Mouse (Mus musculus): ENCODE results near the gene Gm28372. TPM values are rescaled to one million over a fixed set of nuclear protein-coding genes. Genes with fewer than 3 reads are reported as not detected.

Gene Gm28372
- polyA plus RNA-seq, 1 experiment from 2014 or later = 0.14 TPM

DNA sequence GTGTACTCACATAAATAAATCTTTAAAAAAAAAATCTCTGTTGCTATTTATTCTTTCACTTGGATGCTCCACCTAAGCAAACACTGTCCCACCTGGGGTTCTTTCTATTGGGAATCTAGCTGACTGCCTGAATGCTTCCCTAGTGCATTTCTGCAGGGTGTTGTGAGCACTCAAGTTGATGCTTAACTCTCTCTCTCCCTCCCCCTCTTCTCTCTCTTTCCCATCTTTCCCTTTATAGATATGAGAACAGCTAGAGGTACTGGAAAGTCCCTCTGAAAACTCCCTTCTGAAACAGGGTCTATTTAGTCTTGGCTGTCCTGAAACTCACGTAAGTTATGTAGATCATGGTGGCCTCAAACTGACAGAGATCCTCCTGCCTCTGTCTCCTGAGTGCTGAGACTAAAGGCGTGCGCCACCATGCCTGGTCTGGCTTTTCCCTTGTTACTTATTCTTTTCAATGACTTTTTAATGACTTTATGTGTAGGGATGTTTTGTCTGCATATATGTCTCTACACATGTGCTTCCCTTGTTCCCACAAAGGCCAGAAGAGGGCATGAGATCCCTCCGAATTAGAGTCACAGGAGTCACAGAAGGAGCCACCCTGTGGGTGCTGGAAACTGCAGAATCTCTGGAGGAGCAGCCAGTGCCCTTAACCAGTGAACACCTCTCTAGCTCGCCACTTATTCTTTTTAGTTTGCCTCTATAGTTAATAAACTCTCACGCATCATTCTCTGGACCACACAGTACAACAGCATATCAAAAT is 9.2 kb downstream of the Gm28372 start:
- WGBS = 72% methylated on average over 6 of the region's 6 CpGs

DNA sequence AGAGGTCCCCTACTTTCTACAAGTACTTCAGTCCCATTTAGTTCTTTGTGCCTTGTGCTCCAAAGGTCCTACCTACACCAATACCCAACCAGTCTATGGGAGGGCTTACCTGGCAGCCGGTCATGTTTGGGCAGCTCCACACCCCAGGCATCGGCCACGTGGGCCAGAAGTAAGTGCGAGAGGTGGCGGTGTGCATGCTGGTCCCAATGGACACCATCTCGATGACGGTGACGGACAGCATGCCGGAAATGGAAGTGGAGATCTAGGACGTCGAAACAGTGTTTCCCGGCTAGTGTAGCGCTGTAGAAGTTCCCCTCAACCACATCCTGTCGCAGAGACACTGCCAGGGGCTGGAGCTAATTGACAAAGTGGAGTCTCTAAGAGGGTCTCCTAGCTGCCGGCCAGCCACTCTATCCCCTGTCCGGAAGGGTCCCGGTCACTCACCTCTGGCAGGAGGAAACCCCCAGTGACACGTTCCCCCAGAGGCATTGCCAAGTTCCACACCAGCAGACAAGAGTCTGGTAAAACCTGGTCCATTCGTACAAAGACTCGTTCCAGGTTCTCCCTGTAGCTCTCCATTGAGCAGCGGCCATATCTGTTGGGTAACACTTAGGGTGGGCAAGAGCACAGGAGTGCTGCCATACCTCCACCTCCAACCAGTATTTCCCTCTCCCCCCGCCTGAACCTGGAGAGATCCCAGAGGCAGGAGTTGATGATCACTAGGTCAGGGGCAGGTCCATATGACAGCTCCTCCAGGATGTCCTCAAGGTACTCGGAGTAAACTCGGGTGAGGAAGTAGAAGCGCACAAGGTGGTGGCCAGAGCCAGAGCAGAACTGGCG is 17.0 kb downstream of the Gm28372 start:
- no peak overlapping the region for H3K9ac ChIP-seq
- H3K27ac ChIP-seq = no peak overlapping the region
- no peaks in the 10 kb centered on the region for H3K36me3 ChIP-seq
- no peak overlapping the region for H3K4me2 ChIP-seq
- peaks cover 9% of the 10 kb centered on the region for H3K4me1 ChIP-seq
- H3K27me3 ChIP-seq (replicated peaks) = no peaks in the 10 kb centered on the region
- 96% methylated on average over 26 of the region's 26 CpGs for WGBS
- H3K9me3 ChIP-seq = no peaks in the 10 kb centered on the region
- no peak for ATAC-seq (ENCODE audit: insufficient read depth, low FRiP score, low read depth)
- no peak overlapping the region for H3K4me3 ChIP-seq (replicated peaks)

More for the DNA sequence above, 9.2 kb downstream of the Gm28372 start:
- ATAC-seq (ENCODE audit: insufficient read depth, low FRiP score, low read depth) = no peak
- Histone ChIP-seq H3K4me2 (no peak overlapping the region), H3K9me3 (no peaks in the 10 kb centered on the region), H3K36me3 (no peaks in the 10 kb centered on the region), H3K27me3 (replicated peaks) (no peaks in the 10 kb centered on the region), H3K4me1 (no peaks in the 10 kb centered on the region), H3K4me3 (replicated peaks) (no peak overlapping the region), H3K27ac (no peak overlapping the region), H3K9ac (no peak overlapping the region)

DNA sequence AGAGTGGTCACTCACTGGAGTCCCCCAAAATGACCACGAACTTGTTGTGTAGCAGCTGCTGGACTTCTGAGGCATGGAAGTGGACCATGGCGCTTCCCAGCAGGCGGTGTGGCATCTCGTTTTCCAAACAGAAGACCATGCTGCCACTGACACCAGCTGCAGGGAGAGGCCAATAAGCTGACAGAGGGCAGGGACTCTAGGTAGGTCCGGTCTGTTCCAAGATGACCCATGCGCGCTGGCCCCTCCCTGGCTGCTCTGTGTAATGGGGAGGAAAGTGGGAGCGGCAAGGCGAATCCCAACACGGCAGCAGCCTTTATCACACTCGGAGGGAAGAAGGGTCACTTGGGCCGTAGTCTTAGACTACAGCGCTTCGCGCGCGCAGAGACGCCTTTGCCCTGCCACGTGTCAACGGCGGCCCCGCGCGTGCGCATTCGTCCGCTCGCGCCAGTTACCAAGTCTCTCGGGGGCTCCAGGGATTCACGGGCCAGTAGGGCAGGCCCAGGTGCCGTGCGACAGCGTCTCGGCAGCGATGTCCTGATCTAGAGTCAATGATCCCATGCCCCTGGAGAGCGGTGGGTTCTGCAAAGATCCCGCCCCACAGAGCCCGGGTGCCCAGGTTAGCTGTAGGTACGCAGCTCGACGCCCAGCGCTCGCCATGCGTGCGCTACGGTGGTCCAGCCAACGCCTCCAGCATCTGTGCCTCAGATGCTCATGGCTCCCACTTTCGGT is 18.5 kb downstream of the Gm28372 start:
- ATAC-seq (ENCODE audit: insufficient read depth, low FRiP score, low read depth) = peak; percentile 51
- Histone ChIP-seq H3K4me1 (peaks cover 9% of the 10 kb centered on the region), H3K27me3 (replicated peaks) (no peaks in the 10 kb centered on the region), H3K9ac (peak overlapping the region; percentile 69), H3K4me2 (peak overlapping the region; percentile 95), H3K36me3 (no peaks in the 10 kb centered on the region), H3K27ac (peak overlapping the region; percentile 93), H3K4me3 (replicated peaks) (peak overlapping the region; percentile 84), H3K9me3 (no peaks in the 10 kb centered on the region)
- 14% methylated on average over 49 of the region's 49 CpGs for WGBS

DNA sequence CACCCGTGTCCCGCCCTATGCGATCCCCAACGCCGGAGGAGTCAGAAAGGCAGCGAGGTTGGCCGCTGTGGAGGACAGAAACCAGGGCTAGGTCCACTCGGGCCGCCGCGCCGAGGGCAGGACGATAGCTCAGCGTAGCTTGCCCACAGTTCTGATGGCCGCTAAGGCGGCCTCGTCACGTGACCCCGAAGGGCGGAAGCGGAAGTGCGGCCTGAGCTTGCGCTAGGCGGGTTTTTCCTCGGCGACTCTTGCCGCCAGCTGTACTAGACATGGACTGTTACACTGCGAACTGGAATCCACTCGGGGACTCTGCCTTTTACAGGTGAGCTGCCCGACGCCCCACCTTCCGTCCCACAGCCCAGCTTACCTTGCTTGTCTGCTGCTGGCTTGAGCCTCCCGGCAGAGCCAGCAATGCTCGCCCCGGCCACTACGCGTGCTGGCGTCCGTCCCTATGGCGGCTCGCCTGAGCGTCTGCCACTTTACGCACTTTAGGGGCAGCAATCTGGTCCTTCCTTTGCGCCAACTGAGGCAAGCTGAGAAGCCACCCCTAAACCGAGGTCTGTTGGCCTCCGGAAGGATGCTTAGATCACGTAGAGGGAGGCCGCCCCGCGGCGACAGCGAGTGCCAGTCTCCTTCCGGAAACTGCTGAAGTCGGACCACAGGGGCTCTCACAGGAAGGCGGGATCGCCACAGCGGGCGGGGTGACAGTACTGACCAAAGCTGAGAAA is 19.3 kb downstream of the Gm28372 start, which contains the start of the genes Vps16 and Pced1a:
Vps16 (plus strand) TSS at position 214 of the 728 bp plus-strand sequence.
Pced1a (minus strand) TSS at position 576 of the 728 bp plus-strand sequence.
- peaks cover 9% of the 10 kb centered on the region for H3K4me1 ChIP-seq
- peak within 1 kb of the TSS; percentile 93 for H3K27ac ChIP-seq
- peak within 1 kb of the TSS; percentile 84 for H3K4me3 ChIP-seq (replicated peaks)
- H3K9me3 ChIP-seq = no peaks in the 10 kb centered on the region
- no peaks in the 10 kb centered on the region for H3K36me3 ChIP-seq
- no peaks in the 10 kb centered on the region for H3K27me3 ChIP-seq (replicated peaks)
- H3K4me2 ChIP-seq = peak within 1 kb of the TSS; percentile 95
- H3K9ac ChIP-seq = peak within 1 kb of the TSS; percentile 90
- ATAC-seq (ENCODE audit: insufficient read depth, low FRiP score, low read depth) = peak; percentile 94
- under 1% methylated on average over 58 of the region's 58 CpGs for WGBS

DNA sequence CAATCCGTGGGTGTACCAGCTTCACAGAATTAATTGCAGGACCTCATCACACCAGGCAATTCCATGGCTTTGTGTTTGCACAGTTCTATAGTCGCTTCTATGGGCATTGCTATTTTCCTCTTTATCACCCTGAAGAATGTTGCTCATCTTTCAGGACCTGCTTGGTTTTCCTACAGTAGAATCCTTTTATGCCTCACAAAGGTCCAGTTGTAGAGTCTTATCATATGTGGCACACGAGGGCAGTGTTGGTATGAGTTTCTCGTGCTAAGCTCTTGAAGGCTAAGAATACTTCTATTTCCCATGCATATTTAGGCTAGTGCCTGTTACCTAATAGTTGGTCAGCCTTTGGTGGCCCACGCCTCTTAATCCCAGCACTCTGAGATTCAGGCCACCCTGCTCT is 20.1 kb downstream of the Gm28372 start:
- peak overlapping the region; percentile 95 for H3K4me2 ChIP-seq
- H3K27ac ChIP-seq = peak overlapping the region; percentile 93; the same call in 1 of the 2 replicates
- peaks cover 9% of the 10 kb centered on the region for H3K4me1 ChIP-seq
- no peaks in the 10 kb centered on the region for H3K27me3 ChIP-seq (replicated peaks)
- peak overlapping the region; percentile 90 for H3K9ac ChIP-seq
- H3K4me3 ChIP-seq (replicated peaks) = peak overlapping the region; percentile 84
- no peaks in the 10 kb centered on the region for H3K9me3 ChIP-seq
- no peaks in the 10 kb centered on the region for H3K36me3 ChIP-seq
- no peak for ATAC-seq (ENCODE audit: insufficient read depth, low FRiP score, low read depth)
- WGBS = 34% methylated on average over 5 of the region's 5 CpGs

DNA sequence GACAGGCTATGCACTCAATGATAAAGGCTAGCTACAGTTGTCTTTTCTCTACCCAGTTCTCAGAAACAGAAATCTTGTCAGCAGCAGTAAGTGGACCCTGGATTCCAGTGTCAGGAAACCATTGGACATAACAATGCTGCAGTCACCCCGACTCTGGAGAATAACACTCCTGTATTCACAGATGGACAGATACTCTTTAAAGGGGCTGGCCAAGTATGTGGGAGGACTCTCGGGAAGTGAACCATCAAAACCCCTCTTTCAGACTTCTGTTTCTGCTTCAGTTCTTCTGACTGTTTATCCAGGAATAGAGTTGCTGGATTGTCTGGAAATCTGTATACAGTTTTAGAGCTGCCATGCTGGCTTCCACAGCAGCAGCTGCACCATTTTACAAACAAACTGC is 24.8 kb downstream of the Gm28372 start:
- H3K9me3 ChIP-seq = no peaks in the 10 kb centered on the region
- no peak overlapping the region for H3K4me2 ChIP-seq
- no peak overlapping the region for H3K9ac ChIP-seq
- no peak overlapping the region; the same call in 1 of the 2 replicates for H3K27ac ChIP-seq
- 56% methylated on average over 2 of the region's 2 CpGs for WGBS
- H3K27me3 ChIP-seq (replicated peaks) = no peaks in the 10 kb centered on the region
- H3K36me3 ChIP-seq = no peaks in the 10 kb centered on the region
- no peak for ATAC-seq (ENCODE audit: insufficient read depth, low FRiP score, low read depth)
- H3K4me1 ChIP-seq = 0 out of 2 replicates have a peak, but pooled peaks cover 2% of the 10 kb centered on the region
- no peak overlapping the region for H3K4me3 ChIP-seq (replicated peaks)

DNA sequence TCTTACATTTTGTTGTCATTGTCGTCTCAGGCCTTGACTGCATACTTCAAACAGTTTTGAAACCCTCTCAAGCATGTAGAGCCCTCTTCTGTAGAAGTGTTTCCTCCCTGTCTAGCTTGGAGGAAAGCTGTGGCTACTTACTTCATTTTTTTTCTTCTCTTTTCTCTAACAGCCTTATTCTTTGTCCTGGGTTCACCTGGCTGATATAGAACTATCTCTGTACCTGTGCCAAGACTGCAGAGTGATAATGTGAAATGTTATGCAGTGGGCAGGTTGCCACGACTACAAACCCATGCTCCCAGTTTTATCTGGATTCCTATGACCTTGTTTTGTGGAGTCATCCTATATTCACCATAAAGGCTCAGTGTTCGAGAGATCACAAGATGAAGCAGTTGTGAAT is 25.4 kb downstream of the Gm28372 start:
- no peaks in the 10 kb centered on the region for H3K4me1 ChIP-seq
- ATAC-seq (ENCODE audit: insufficient read depth, low FRiP score, low read depth) = no peak
- no peak overlapping the region for H3K4me2 ChIP-seq
- H3K9ac ChIP-seq = no peak overlapping the region
- no peaks in the 10 kb centered on the region for H3K36me3 ChIP-seq
- no peaks in the 10 kb centered on the region for H3K27me3 ChIP-seq (replicated peaks)
- WGBS = 74% methylated on average over 3 of the region's 3 CpGs
- peak overlapping the region; percentile 26; the same call in 1 of the 2 replicates for H3K27ac ChIP-seq
- H3K9me3 ChIP-seq = no peaks in the 10 kb centered on the region
- no peak overlapping the region for H3K4me3 ChIP-seq (replicated peaks)

DNA sequence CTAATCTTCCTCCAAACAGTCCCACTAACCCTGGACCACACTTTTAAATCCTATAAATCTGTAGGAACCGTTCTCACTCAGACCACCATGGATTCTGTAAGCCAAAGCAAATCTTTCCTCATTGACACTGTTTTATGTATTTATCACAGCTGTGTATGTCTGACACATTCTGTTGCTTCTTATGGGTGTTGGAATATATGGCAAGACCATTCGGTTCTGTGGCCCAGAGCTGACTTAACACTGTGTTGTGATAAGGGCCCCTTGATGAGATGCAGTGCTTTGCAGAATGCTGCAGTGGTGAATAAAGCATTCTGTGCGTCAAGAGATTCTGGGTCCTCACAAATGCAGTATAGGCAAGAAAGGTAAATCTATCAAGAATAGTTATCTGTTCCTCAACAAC is 27.1 kb downstream of the Gm28372 start:
- no peak for ATAC-seq (ENCODE audit: insufficient read depth, low FRiP score, low read depth)
- no peak overlapping the region for H3K4me3 ChIP-seq (replicated peaks)

DNA sequence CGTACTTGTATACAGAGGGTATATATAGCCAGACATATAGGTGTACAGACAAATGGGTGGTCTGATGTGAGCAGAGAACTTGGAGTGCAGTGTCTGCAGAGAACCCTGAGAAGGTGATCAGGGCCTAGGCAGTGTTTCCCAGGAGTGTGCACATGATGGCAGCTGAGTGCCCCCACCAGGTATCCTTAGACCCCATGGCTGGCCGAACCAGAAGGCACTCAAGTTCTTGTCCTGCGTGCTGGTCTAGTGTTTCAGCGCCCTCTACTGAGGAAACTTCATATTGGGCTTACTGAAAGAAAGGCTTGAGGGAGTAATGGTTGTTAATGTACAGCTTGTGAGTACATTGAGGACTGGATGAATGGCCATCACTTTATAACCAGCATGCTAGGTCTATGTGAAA is 28.1 kb downstream of the Gm28372 start:
- Histone ChIP-seq H3K27ac (no peak overlapping the region), H3K4me3 (replicated peaks) (no peak overlapping the region), H3K9me3 (no peaks in the 10 kb centered on the region), H3K4me2 (no peak overlapping the region), H3K27me3 (replicated peaks) (no peaks in the 10 kb centered on the region), H3K36me3 (no peaks in the 10 kb centered on the region; the same call in 1 of the 2 replicates), H3K4me1 (no peaks in the 10 kb centered on the region), H3K9ac (no peak overlapping the region)
- no peak; the same call in 1 of the 2 replicates for ATAC-seq (ENCODE audit: insufficient read depth, low FRiP score, low read depth)
- 27% methylated on average over 4 of the region's 4 CpGs for WGBS

More for the DNA sequence above, 27.1 kb downstream of the Gm28372 start:
- Histone ChIP-seq H3K9ac (no peak overlapping the region), H3K4me1 (no peaks in the 10 kb centered on the region), H3K4me2 (no peak overlapping the region), H3K9me3 (no peaks in the 10 kb centered on the region), H3K27me3 (replicated peaks) (no peaks in the 10 kb centered on the region), H3K27ac (no peak overlapping the region), H3K36me3 (no peaks in the 10 kb centered on the region)
- 83% methylated on average over 3 of the region's 3 CpGs for WGBS

DNA sequence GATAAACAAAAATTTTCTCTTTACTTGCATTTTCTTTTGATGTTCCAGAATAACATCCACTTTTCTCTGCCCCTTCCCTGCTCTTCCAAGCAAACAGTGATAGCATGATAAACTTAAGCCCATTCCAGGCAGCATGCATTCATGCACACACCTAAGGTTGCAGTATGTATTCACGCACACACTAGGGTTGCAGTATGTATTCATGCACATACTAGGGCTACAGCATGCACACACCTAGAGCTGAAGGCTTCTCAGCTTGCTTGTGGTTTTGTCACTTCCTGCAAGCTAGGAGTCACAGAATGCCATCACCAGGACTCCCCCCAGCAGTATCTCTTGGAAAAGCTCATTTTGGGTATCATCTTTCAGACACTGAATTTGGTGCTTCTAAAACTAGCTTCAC is 31.7 kb downstream of the Gm28372 start:
- ATAC-seq (ENCODE audit: insufficient read depth, low FRiP score, low read depth) = no peak
- H3K9me3 ChIP-seq = no peaks in the 10 kb centered on the region
- H3K36me3 ChIP-seq = peaks cover 35% of the 10 kb centered on the region
- no peak overlapping the region for H3K4me2 ChIP-seq
- H3K27me3 ChIP-seq (replicated peaks) = no peaks in the 10 kb centered on the region
- no peak overlapping the region for H3K27ac ChIP-seq
- H3K9ac ChIP-seq = no peak overlapping the region
- no peaks in the 10 kb centered on the region for H3K4me1 ChIP-seq
- H3K4me3 ChIP-seq (replicated peaks) = no peak overlapping the region
- WGBS = 81% methylated on average over 1 of the region's 1 CpGs

DNA sequence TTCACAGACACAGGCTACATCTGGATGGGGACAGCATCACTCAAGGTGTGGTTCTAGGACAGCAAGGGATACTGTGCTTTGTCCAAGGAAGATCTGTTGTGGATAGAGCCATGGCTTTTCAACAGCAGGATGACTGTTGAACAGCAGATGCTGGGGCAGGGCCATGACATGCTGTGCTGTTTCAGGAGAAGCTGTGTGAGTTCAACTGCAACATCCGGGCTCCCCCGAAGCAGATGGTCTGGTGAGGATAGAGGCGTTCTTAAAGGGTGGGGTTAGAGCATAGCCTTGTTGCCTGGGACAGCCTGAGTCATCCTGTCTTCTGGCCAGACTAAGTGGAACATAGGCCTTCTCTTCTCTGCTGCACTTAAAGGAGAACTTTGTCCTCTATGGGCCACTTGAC is 33.8 kb downstream of the Gm28372 start:
- ATAC-seq (ENCODE audit: insufficient read depth, low FRiP score, low read depth) = no peak
- WGBS = 91% methylated on average over 3 of the region's 3 CpGs

More for the DNA sequence above, 33.8 kb downstream of the Gm28372 start:
- H3K27me3 ChIP-seq (replicated peaks) = no peaks in the 10 kb centered on the region
- H3K4me3 ChIP-seq (replicated peaks) = no peak overlapping the region
- H3K36me3 ChIP-seq = peaks cover 49% of the 10 kb centered on the region
- no peaks in the 10 kb centered on the region for H3K9me3 ChIP-seq
- H3K27ac ChIP-seq = no peak overlapping the region
- H3K9ac ChIP-seq = no peak overlapping the region
- no peak overlapping the region for H3K4me2 ChIP-seq
- H3K4me1 ChIP-seq = no peaks in the 10 kb centered on the region
